Mouse (Mus musculus) liver, embryonic 16.5 days (tissue): ENCODE measurements around the gene Pigc. TPM values are rescaled to one million over a fixed set of nuclear protein-coding genes. Genes with fewer than 3 reads are reported as not detected.
A peak's percentile ranks its signal among the peaks of the same experiment; 100 is the strongest.

ENCODE experiments used
- ATAC-seq: fragments of 200-750 bp; cut with Nextera tagmentation; 2 replicates; pipeline ENCODE4 v1.8.0; 2017; ENCODE audit warnings: low read depth, mild to moderate bottlenecking, moderate number of reproducible peaks, moderate library complexity
- H3K27ac ChIP-seq: fragments of 300-500 bp; sonication (generic); 2 replicates; pipeline ENCODE4 v1.5.1; 2014; ENCODE audit warnings: mild to moderate bottlenecking, low read length
- H3K27me3 ChIP-seq: fragments of 300-500 bp; sonication (generic); 2 replicates; pipeline ENCODE4 v1.6.1; 2014; ENCODE audit warnings: low read depth, low read length, mixed read lengths; ENCODE audit not compliant: control insufficient read depth, insufficient read depth
- H3K36me3 ChIP-seq: fragments of 300-500 bp; sonication (generic); 2 replicates; pipeline ENCODE4 v1.6.1; 2014; ENCODE audit warnings: mild to moderate bottlenecking; ENCODE audit not compliant: control insufficient read depth, insufficient read depth
- H3K4me1 ChIP-seq: fragments of 300-500 bp; sonication (generic); 2 replicates; pipeline ENCODE4 v1.6.1; 2014; ENCODE audit warnings: low read depth, low read length, mixed read lengths; ENCODE audit not compliant: control insufficient read depth
- H3K4me2 ChIP-seq: fragments of 300-500 bp; sonication (generic); 2 replicates; pipeline ENCODE4 v1.6.1; 2014; ENCODE audit warnings: low read depth, low read length, mixed read lengths
- H3K4me3 ChIP-seq: fragments of 300-500 bp; sonication (generic); 2 replicates; pipeline ENCODE4 v1.5.1; 2014; ENCODE audit warnings: low read depth, mild to moderate bottlenecking, low read length
- H3K9ac ChIP-seq: fragments of 300-500 bp; sonication (generic); 2 replicates; pipeline ENCODE4 v1.6.1; 2014; ENCODE audit warnings: low read depth, low read length
- H3K9me3 ChIP-seq: fragments of 300-500 bp; sonication (generic); replicated peaks from 2 replicates; pipeline ENCODE4 v1.6.1; 2016; ENCODE audit warnings: low read length; ENCODE audit not compliant: control insufficient read depth
- WGBS: fragments of 180-500 bp; shearing (Covaris S2); extraction: QIAGEN DNeasy Blood & Tissue Kit; methylation state at CpG from one replicate; pipeline ENCODE4 v1.1.7; 2014; ENCODE audit not compliant: insufficient replicate concordance; 5-methylcytosine and 5-hydroxymethylcytosine counted together
- polyA plus RNA-seq: library from polyadenylated mRNA; unstranded; fragments of >200 nt; fragmentation: Nextera tagmentation; extraction: Ambion mirVana; gene quantifications from 2 replicates; pipeline ENCODE4 v1.2.1, GENCODE M21; 2015

Pigc gene
- polyA plus RNA-seq = 11.0 and 11.1 TPM in 2 replicates

DNA sequence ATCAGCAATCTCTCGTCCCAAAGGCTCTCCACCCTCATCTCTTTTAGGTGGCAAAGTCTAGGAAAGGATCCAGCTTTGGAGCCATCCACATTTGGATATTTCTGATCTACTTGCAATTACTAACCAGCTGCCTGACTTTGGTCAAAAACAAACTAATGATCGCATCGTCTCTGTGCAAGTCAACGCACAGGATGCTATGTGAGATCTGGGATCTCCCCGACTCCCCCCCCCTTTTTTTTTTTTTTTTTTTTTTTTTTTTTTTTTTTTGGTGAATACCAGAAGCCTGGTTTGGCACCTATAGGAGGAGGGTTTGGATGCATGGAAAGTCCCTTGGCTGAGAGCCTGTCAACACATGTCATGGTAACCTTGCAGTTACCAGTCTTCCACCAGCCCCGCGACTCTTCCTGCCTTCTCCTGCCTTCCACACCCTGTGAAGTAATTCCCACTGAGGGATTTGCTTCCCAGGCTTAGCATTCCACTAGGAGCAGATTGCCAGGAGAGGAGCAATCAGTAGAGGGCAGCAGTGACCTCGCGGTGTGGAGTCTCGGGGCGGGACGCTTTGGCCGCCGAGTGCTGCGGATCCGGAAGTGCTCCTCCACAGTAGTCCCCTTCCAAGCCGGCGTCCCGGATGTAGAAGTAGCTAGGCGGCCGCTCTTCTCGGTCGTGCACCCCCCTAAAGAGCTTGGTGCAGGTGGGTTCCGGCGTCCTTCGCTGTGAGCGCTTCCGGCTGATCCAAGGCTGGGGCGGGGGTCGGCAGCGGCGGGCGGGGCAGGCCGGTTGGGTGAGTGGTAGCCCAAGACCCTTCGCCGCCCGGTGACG, at the start of gene Pigc:
TSS of gene Pigc (plus strand) at position 598 of the 819 bp plus-strand sequence.
- Histone ChIP-seq H3K27me3 (no peaks in the 10 kb centered on the region), H3K9me3 (no peaks in the 10 kb centered on the region), H3K27ac (peak within 1 kb of the TSS; percentile 72), H3K36me3 (no peaks in the 10 kb centered on the region), H3K4me1 (peaks cover 3% of the 10 kb centered on the region), H3K9ac (peak within 1 kb of the TSS; percentile 90), H3K4me2 (peak within 1 kb of the TSS; percentile 68), H3K4me3 (peak within 1 kb of the TSS; percentile 84)
- ATAC-seq = peak; percentile 97
- WGBS = 5% methylated on average over 38 of the region's 38 CpGs

GRCm38 (mm10) chr1:161919594-161919993, 49.4 kb upstream of the Pigc start:
- Histone ChIP-seq H3K4me3 (no peak overlapping the region), H3K9me3 (no peaks in the 10 kb centered on the region), H3K9ac (no peak overlapping the region), H3K4me1 (no peaks in the 10 kb centered on the region), H3K27me3 (no peaks in the 10 kb centered on the region), H3K27ac (no peak overlapping the region), H3K36me3 (no peaks in the 10 kb centered on the region), H3K4me2 (no peak overlapping the region)
- WGBS = 79% methylated on average over 2 of the region's 2 CpGs
- ATAC-seq = no peak

DNA sequence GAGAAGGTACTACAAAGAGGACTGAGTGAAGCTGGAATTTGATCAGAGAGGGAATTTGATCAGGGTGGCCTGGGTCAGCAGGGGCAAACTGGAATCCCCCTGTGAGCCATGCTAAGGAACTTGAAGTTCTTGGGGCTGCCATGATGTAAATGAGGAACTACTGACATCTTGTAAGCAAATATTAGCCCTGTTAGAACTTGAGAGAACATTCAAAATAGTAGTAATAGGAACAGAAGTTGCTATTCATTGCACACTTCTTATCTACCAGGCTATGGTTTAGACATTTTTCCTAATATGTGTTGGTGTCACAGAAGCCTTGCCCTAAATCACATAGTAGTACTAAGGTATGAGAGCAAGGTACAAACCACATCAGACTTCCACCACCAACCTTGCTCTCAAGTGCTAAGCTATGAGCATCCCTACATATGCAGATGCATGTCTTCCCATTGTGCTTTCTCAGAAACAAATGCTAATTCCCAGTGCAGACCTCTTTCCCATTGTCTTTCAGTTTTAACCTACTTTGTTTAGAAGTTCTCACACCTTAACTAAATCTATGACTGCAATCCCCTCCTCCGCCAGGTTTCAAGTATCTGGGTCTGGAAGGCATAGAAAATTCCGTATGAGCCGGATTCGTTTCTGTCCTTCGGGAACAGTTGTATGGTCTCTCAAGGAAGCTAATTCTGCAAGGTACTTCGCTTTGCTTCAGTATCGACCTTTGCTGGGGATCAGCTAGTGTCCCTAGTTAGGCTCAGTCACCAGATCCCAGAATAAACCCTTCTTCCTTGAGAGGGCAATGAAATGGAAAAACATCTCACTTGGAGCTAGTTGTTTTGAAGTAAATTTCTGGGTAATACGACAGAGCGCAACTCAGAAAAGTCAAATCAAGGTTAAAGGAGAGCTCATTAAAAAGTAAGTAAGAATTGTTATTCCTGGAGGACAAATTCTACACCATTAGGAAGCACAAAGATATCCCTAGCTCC, 48.2 kb upstream of the Pigc start:
- no peak overlapping the region for H3K4me2 ChIP-seq
- ATAC-seq = no peak
- H3K9me3 ChIP-seq = no peaks in the 10 kb centered on the region
- H3K4me1 ChIP-seq = no peaks in the 10 kb centered on the region
- no peaks in the 10 kb centered on the region for H3K27me3 ChIP-seq
- H3K9ac ChIP-seq = no peak overlapping the region
- no peaks in the 10 kb centered on the region for H3K36me3 ChIP-seq
- no peak overlapping the region for H3K27ac ChIP-seq
- 81% methylated on average over 9 of the region's 9 CpGs for WGBS
- no peak overlapping the region for H3K4me3 ChIP-seq

DNA sequence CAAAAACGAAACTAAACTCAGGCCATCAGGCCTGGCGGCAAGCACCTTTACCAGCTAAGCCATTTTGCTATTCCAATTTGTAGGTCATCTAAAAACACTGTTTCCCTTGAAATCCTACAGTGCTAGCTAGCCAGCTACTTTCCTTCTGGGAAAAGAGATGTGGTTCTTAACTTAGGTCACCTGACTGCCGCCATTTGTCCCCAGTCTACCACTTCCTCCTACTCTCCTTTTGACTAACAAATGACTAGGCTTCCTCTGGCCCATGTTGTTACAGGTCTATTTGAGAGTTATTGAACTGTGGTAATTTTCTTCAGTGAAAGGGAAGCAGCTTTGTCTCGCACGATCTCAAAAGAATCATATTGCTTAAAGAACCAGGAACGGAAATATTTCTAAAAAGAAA, 47.1 kb upstream of the Pigc start:
- no peak overlapping the region for H3K27ac ChIP-seq
- no peaks in the 10 kb centered on the region for H3K4me1 ChIP-seq
- 65% methylated on average over 6 of the region's 6 CpGs for whole genome bisulfite sequencing
- H3K9ac ChIP-seq = no peak overlapping the region
- no peak overlapping the region for H3K4me3 ChIP-seq
- no peaks in the 10 kb centered on the region for H3K36me3 ChIP-seq
- no peaks in the 10 kb centered on the region for H3K27me3 ChIP-seq
- no peaks in the 10 kb centered on the region for H3K9me3 ChIP-seq
- H3K4me2 ChIP-seq = no peak overlapping the region
- ATAC-seq = no peak

- 67% methylated on average over 3 of the region's 3 CpGs for WGBS
- Histone ChIP-seq H3K27me3 (no peaks in the 10 kb centered on the region), H3K4me1 (no peaks in the 10 kb centered on the region), H3K36me3 (no peaks in the 10 kb centered on the region), H3K9me3 (no peaks in the 10 kb centered on the region), H3K9ac (no peak overlapping the region), H3K27ac (no peak overlapping the region), H3K4me3 (no peak overlapping the region), H3K4me2 (no peak overlapping the region)
- no peak for ATAC-seq
These were observed 44.7 kb upstream of the Pigc start for GRCm38 (mm10) chr1:161924321-161924720.

GRCm38 (mm10) chr1:161925281-161925805, 43.6 kb upstream of the Pigc start:
- Histone ChIP-seq H3K4me2 (no peak overlapping the region), H3K27me3 (no peaks in the 10 kb centered on the region), H3K9me3 (no peaks in the 10 kb centered on the region), H3K4me3 (no peak overlapping the region), H3K36me3 (no peaks in the 10 kb centered on the region), H3K4me1 (no peaks in the 10 kb centered on the region), H3K27ac (no peak overlapping the region), H3K9ac (no peak overlapping the region)
- no peak for ATAC-seq
- 78% methylated on average over 13 of the region's 13 CpGs for WGBS

GRCm38 (mm10) chr1:161927976-161928375, 41.0 kb upstream of the Pigc start:
- H3K36me3 ChIP-seq = no peaks in the 10 kb centered on the region
- H3K4me2 ChIP-seq = no peak overlapping the region
- H3K9me3 ChIP-seq = no peaks in the 10 kb centered on the region
- ATAC-seq = no peak
- no peak overlapping the region for H3K27ac ChIP-seq
- no peak overlapping the region for H3K9ac ChIP-seq
- H3K4me3 ChIP-seq = no peak overlapping the region
- no peaks in the 10 kb centered on the region for H3K27me3 ChIP-seq
- 75% methylated on average over 2 of the region's 2 CpGs for WGBS
- no peaks in the 10 kb centered on the region for H3K4me1 ChIP-seq

- Histone ChIP-seq H3K27me3 (no peaks in the 10 kb centered on the region), H3K9ac (no peak overlapping the region), H3K36me3 (no peaks in the 10 kb centered on the region), H3K27ac (no peak overlapping the region), H3K9me3 (no peaks in the 10 kb centered on the region), H3K4me1 (no peaks in the 10 kb centered on the region), H3K4me3 (no peak overlapping the region), H3K4me2 (no peak overlapping the region)
- no peak for ATAC-seq
- WGBS = 64% methylated on average over 4 of the region's 4 CpGs
These were observed 37.7 kb upstream of the Pigc start for GRCm38 (mm10) chr1:161931313-161931712.
